Mouse (Mus musculus) layer of hippocampus, postnatal 10 days (tissue): ENCODE measurements around the gene Gm20388. TPM values are rescaled to one million over a fixed set of nuclear protein-coding genes. Genes with fewer than 3 reads are reported as not detected.

Experiments
- DNase-seq, 2 experiments: peaks; one replicate each; pipeline ENCODE4 v3.0.0; 2021; ENCODE audit warnings: low spot score in 2 of 2
- total RNA-seq, 2 experiments: library from RNA; stranded (reverse); gene quantifications; 2 replicates each; pipeline ENCODE4 v1.2.3; 2021

Gene Gm20388
- total RNA-seq, 2 experiments from 2014 or later, result not detected

GRCm38 (mm10) chr8:124076416-124076815, 4165.8 kb downstream of the Gm20388 start:
- no peak for DNase-seq

GRCm38 (mm10) chr8:124077377-124077776, 4166.7 kb downstream of the Gm20388 start:
- no peak for DNase-seq

- DNase-seq, result no peak
Observed at GRCm38 (mm10) chr8:124077998-124078397, 4167.4 kb downstream of the Gm20388 start.

GRCm38 (mm10) chr8:124078969-124079368, 4168.3 kb downstream of the Gm20388 start:
- DNase-seq, result no peak

GRCm38 (mm10) chr8:124080467-124081326, 4170.1 kb downstream of the Gm20388 start:
- DNase-seq, result no peak

GRCm38 (mm10) chr8:124082616-124083015, 4172.0 kb downstream of the Gm20388 start:
- DNase-seq, result no peak

- DNase-seq, result no peak
Observed at GRCm38 (mm10) chr8:124083611-124084010, 4173.0 kb downstream of the Gm20388 start.

GRCm38 (mm10) chr8:124085668-124086067, 4175.0 kb downstream of the Gm20388 start:
- no peak for DNase-seq

GRCm38 (mm10) chr8:124088092-124088613, 4177.5 kb downstream of the Gm20388 start:
- no peak for DNase-seq

GRCm38 (mm10) chr8:124089016-124089415, 4178.4 kb downstream of the Gm20388 start:
- DNase-seq, result no peak

GRCm38 (mm10) chr8:124090473-124090872, 4179.8 kb downstream of the Gm20388 start:
- no peak for DNase-seq

GRCm38 (mm10) chr8:124098953-124099622, 4188.4 kb downstream of the Gm20388 start:
- no peak for DNase-seq

GRCm38 (mm10) chr8:124099623-124099965, 4189.0 kb downstream of the Gm20388 start:
- DNase-seq, result no peak

- no peak for DNase-seq
Observed at GRCm38 (mm10) chr8:124105869-124106268, 4195.2 kb downstream of the Gm20388 start.

GRCm38 (mm10) chr8:124106328-124107195, 4195.9 kb downstream of the Gm20388 start:
- DNase-seq, result no peak

GRCm38 (mm10) chr8:124113108-124113507, 4202.5 kb downstream of the Gm20388 start:
- no peak for DNase-seq

GRCm38 (mm10) chr8:124125241-124125640, 4214.6 kb downstream of the Gm20388 start:
- DNase-seq, result no peak

- no peak for DNase-seq
Observed at GRCm38 (mm10) chr8:124137261-124137660, 4226.6 kb downstream of the Gm20388 start.

GRCm38 (mm10) chr8:124140211-124140790, 4229.7 kb downstream of the Gm20388 start:
- DNase-seq, result no peak

GRCm38 (mm10) chr8:124140868-124141431, 4230.3 kb downstream of the Gm20388 start:
- DNase-seq, result peak; percentile 15 to 24
